Comparison of ENCODE assay signal across 8 mouse cellular contexts in the genomic region with DNA sequence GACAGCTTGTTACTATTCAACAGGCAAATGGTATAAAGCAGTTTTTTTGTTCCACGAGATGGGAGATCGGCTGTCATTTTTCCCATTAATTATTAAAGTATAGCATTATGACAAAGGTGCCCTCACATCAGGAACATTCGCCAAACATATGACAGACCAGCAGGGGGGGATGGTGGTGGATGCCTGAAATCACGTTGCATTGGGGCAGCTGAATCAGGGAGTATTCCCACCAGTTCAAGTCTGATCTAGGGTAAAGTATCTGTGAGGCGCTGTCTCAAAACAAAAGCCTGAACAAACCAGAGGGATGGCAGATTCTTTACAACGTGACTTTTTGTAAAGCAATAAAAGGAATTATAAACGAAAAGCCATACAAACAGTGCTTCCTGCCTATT. TPM values are rescaled to one million over a fixed set of nuclear protein-coding genes. Genes with fewer than 3 reads are reported as not detected.
DNase-seq lines count a peak whose midpoint lies in the region; ATAC-seq and TF ChIP-seq lines count a peak whose summit lies in the region.

No protein-coding gene starts in this region.

- TF ChIP-seq EP300 in CH12.LX (IDR thresholded peaks at IDR 0.05; ENCODE audit: low read length), result no peak

- dilution Hi-C loops in CH12.LX (cut with MboI; ENCODE audit: extremely low pct_ligation_motif_present, extremely low pct_unique_long_range_greater_than_20kb, low sequenced_read_pairs), result no loop called here

- no peak; the same call in 1 of the 2 replicates for TF ChIP-seq RAD21 in CH12.LX (IDR thresholded peaks at IDR 0.05; ENCODE audit: low read depth, low read length)

- DNase-seq in 3T3-L1 (ENCODE audit: low read depth, low spot score), result peak; percentile 82
- peak; percentile 66 for DNase-seq in CH12.LX (ENCODE audit: extremely low read depth)
- peak; percentile 59 for DNase-seq in cerebellum, adult 9-10 months
- DNase-seq in forebrain, postnatal 0 days, result peak; percentile 43
- DNase-seq in lung, adult 2 months, result peak; percentile 27
- no peak for DNase-seq in left cerebral cortex, postnatal 36 days (ENCODE audit: low spot score in 2 of 2)

- H3K4me3 ChIP-seq in CH12.LX (replicated peaks in 1 of 3; ENCODE audit: low read depth in 2 of 3, low read length in 2 of 3, poor library complexity in 1 of 3), result peak overlapping the region; percentile 83 to 94 (median 84)
- peak overlapping the region; percentile 85 for H3K4me3 ChIP-seq in forebrain, postnatal 0 days (ENCODE audit: low read depth, low read length)
- H3K4me3 ChIP-seq in intestine, embryonic 16.5 days (ENCODE audit: low read length), result peak overlapping the region; percentile 92
- peak overlapping the region; percentile 32 for H3K4me3 ChIP-seq in lung, adult 2 months (replicated peaks; ENCODE audit: extremely low read depth, low read depth, low read length)
- peak overlapping the region; percentile 85 for H3K4me3 ChIP-seq in neural tube, embryonic 15.5 days (replicated peaks)

- H3K9ac ChIP-seq in CH12.LX (ENCODE audit: insufficient read depth, low read depth), result peak overlapping the region; percentile 75
- peak overlapping the region; percentile 68 for H3K9ac ChIP-seq in forebrain, postnatal 0 days
- peak overlapping the region; percentile 89 for H3K9ac ChIP-seq in intestine, embryonic 16.5 days (ENCODE audit: low read depth, low read length)
- H3K9ac ChIP-seq in neural tube, embryonic 15.5 days (replicated peaks), result peak overlapping the region; percentile 78; the same call in 1 of the 2 replicates

- in situ Hi-C loops in CH12.LX (cut with MboI; ENCODE audit: low pct_ligation_motif_present, low pct_unique_long_range_greater_than_20kb, low sequenced_read_pairs), result no loop called here

- H3K9me3 ChIP-seq in CH12.LX (replicated peaks; ENCODE audit: low read length), result no peaks in the 10 kb centered on the region
- H3K9me3 ChIP-seq in forebrain, postnatal 0 days (ENCODE audit: low read length), result no peaks in the 10 kb centered on the region
- no peaks in the 10 kb centered on the region for H3K9me3 ChIP-seq in intestine, embryonic 16.5 days (ENCODE audit: control insufficient read depth, low read length)
- no peaks in the 10 kb centered on the region for H3K9me3 ChIP-seq in neural tube, embryonic 15.5 days (replicated peaks)

- H3K4me2 ChIP-seq in CH12.LX (ENCODE audit: insufficient read depth, low read depth, poor library complexity, severe bottlenecking), result peak overlapping the region; percentile 72
- H3K4me2 ChIP-seq in forebrain, postnatal 0 days (ENCODE audit: low read depth), result peak overlapping the region; percentile 81
- H3K4me2 ChIP-seq in intestine, embryonic 16.5 days (ENCODE audit: low read depth, low read length), result peak overlapping the region; percentile 83
- H3K4me2 ChIP-seq in neural tube, embryonic 15.5 days, result peak overlapping the region; percentile 81

- peaks cover 3 to 20% of the 10 kb centered on the region in 2 experiments for H3K36me3 ChIP-seq in CH12.LX (replicated peaks in 1 of 2; ENCODE audit: control insufficient read depth in 1 of 2, insufficient read depth in 1 of 2, low read length in 1 of 2)
- no peaks in the 10 kb centered on the region for H3K36me3 ChIP-seq in forebrain, postnatal 0 days (ENCODE audit: insufficient read depth)
- no peaks in the 10 kb centered on the region for H3K36me3 ChIP-seq in intestine, embryonic 16.5 days (ENCODE audit: control insufficient read depth, insufficient read depth, low read length)
- H3K36me3 ChIP-seq in neural tube, embryonic 15.5 days, result no peaks in the 10 kb centered on the region

- H3K27me3 ChIP-seq in CH12.LX (replicated peaks), result no peaks in the 10 kb centered on the region
- no peaks in the 10 kb centered on the region for H3K27me3 ChIP-seq in forebrain, postnatal 0 days (ENCODE audit: insufficient read depth, low read length)
- no peaks in the 10 kb centered on the region for H3K27me3 ChIP-seq in intestine, embryonic 16.5 days (replicated peaks; ENCODE audit: control insufficient read depth, insufficient read depth, low read length)
- H3K27me3 ChIP-seq in neural tube, embryonic 15.5 days (replicated peaks), result no peaks in the 10 kb centered on the region

- 14% methylated on average over 7 of the region's 7 CpGs for WGBS in forebrain, postnatal 0 days
- 15% methylated on average over 7 of the region's 7 CpGs for WGBS in intestine, embryonic 16.5 days
- 9% methylated on average over 7 of the region's 7 CpGs for WGBS in lung, adult 2 months
- WGBS in neural tube, embryonic 15.5 days, result 13% methylated on average over 7 of the region's 7 CpGs

- no peak for TF ChIP-seq POLR2A in CH12.LX (IDR thresholded peaks at IDR 0.05; ENCODE audit: low read depth, low read length)
- no peak for TF ChIP-seq POLR2A in lung, adult 2 months (IDR thresholded peaks at IDR 0.05; ENCODE audit: borderline replicate concordance, extremely low read depth, low read depth, low read length)

- H3K27ac ChIP-seq in CH12.LX (ENCODE audit: insufficient read depth, low read depth), result no peak overlapping the region
- H3K27ac ChIP-seq in forebrain, postnatal 0 days (ENCODE audit: low read depth, low read length), result no peak overlapping the region
- peak overlapping the region; percentile 84; the same call in 1 of the 2 replicates for H3K27ac ChIP-seq in intestine, embryonic 16.5 days (ENCODE audit: low read length)
- H3K27ac ChIP-seq in neural tube, embryonic 15.5 days (replicated peaks), result peak overlapping the region; percentile 86; the same call in 1 of the 2 replicates

- TF ChIP-seq CTCF in CH12.LX (conservative IDR thresholded peaks at IDR 0.05 in 1 of 2, IDR thresholded peaks at IDR 0.05 in 1 of 2; ENCODE audit: low read depth in 2 of 2, low read length in 2 of 2), result peak in 1 of 2 experiments; percentile 51; a peak in 3 of 4 replicates
- TF ChIP-seq CTCF in forebrain, postnatal 0 days (IDR thresholded peaks at IDR 0.05; ENCODE audit: low read depth), result peak; percentile 58
- TF ChIP-seq CTCF in lung, adult 2 months (IDR thresholded peaks at IDR 0.05; ENCODE audit: insufficient read depth, low read length), result 0 out of 2 replicates have a peak, but pooled peaks have one; percentile 38

- intact Hi-C loops in left cerebral cortex, postnatal 36 days (cut with DNase I), result no loop called here

- ATAC-seq in forebrain, postnatal 0 days, result no peak
- 0 out of 2 replicates have a peak, but pooled peaks have one; percentile 10 for ATAC-seq in intestine, embryonic 16.5 days
- no peak for ATAC-seq in neural tube, embryonic 15.5 days (ENCODE audit: low FRiP score)

- peaks cover 6% of the 10 kb centered on the region for H3K79me2 ChIP-seq in CH12.LX (replicated peaks; ENCODE audit: control insufficient read depth, extremely low read depth, insufficient read depth, poor library complexity, severe bottlenecking)

- H3K4me1 ChIP-seq in CH12.LX (ENCODE audit: control insufficient read depth in 1 of 2, insufficient read depth in 2 of 2), result peaks cover 8 to 71% of the 10 kb centered on the region in 2 experiments
- H3K4me1 ChIP-seq in forebrain, postnatal 0 days (ENCODE audit: insufficient read depth), result no peaks in the 10 kb centered on the region; the same call in 1 of the 2 replicates
- H3K4me1 ChIP-seq in intestine, embryonic 16.5 days (ENCODE audit: control insufficient read depth, insufficient read depth, low read length), result peaks cover 9% of the 10 kb centered on the region; the same call in 1 of the 2 replicates
- H3K4me1 ChIP-seq in lung, adult 2 months (ENCODE audit: control insufficient read depth, insufficient read depth, low read length), result peaks cover 8% of the 10 kb centered on the region
- peaks cover 27% of the 10 kb centered on the region for H3K4me1 ChIP-seq in neural tube, embryonic 15.5 days

TF ChIP-seq in CH12.LX, 34 proteins besides CTCF, POLR2A, EP300 and RAD21:
- TF ChIP-seq BHLHE40 (IDR thresholded peaks at IDR 0.05; ENCODE audit: low read depth, low read length) (peak; percentile 13; the same call in 1 of the 2 replicates), MYC (IDR thresholded peaks at IDR 0.05; ENCODE audit: low read depth, low read length) (peak; percentile 29; the same call in 1 of the 2 replicates), ETS1 (conservative IDR thresholded peaks at IDR 0.05; ENCODE audit: low read depth, low read length) (0 out of 2 replicates have a peak, but pooled peaks have one; percentile 9), NRF1 (IDR thresholded peaks at IDR 0.05; ENCODE audit: low read depth, low read length) (no peak)

RNA-seq across cellular contexts. Expression of gene Dtnbp1, which starts 1.1 kb away (rescaled TPM):
- total RNA-seq in CH12.LX (2012; rRNA removed) (32.0 and 32.4 TPM in 2 replicates), CH12.LX (2014; rRNA removed) (35.9 and 37.0 TPM in 2 replicates)
- 69.2 and 85.0 TPM in 2 replicates for polyA plus RNA-seq in CH12.LX (2012; ENCODE audit: insufficient read length, low read depth)
- 80.9 and 84.9 TPM in 2 replicates for total RNA-seq in forebrain, postnatal 0 days (2014; rRNA removed)
- polyA plus RNA-seq in forebrain, postnatal 0 days (2015; fragmentation: Nextera tagmentation; extraction: Ambion mirVana), result 121 and 130 TPM in 2 replicates
- polyA plus RNA-seq in intestine, embryonic 16.5 days (2015; fragmentation: Nextera tagmentation; extraction: Ambion mirVana), result 64.3 and 64.9 TPM in 2 replicates
- polyA plus RNA-seq in lung, adult 2 months (2012; rRNA removed), result 45.6 and 70.0 TPM in 2 replicates
- 136 and 139 TPM in 2 replicates for polyA plus RNA-seq in neural tube, embryonic 15.5 days (2015; fragmentation: Nextera tagmentation; extraction: Ambion mirVana)
- total RNA-seq in left cerebral cortex, postnatal 36 days (2021), result 10 to 100 TPM; 91.0 to 94.3 TPM

Comparison
In these comparisons a context has a peak if more than half of its experiments do, and no peak if none do; other contexts are left out.
1. DNase-seq: peak in 3T3-L1 (single experiment), CH12.LX (single experiment), cerebellum, adult 9-10 months (single experiment), forebrain, postnatal 0 days (single experiment) and lung, adult 2 months (single experiment); none in left cerebral cortex, postnatal 36 days (0 of 2).
2. H3K27ac ChIP-seq: peak in intestine, embryonic 16.5 days (single experiment) and neural tube, embryonic 15.5 days (single experiment); none in CH12.LX (single experiment) and forebrain, postnatal 0 days (single experiment).
3. H3K4me3 ChIP-seq: peak in every context shown above with its lines; median percentile 92 in intestine, embryonic 16.5 days; 85 in forebrain, postnatal 0 days; 85 in neural tube, embryonic 15.5 days; 84 in CH12.LX; 32 in lung, adult 2 months.
4. Peak in every context shown above with its lines, with median percentiles within 50 percentile points of each other: H3K4me2 ChIP-seq and H3K9ac ChIP-seq.